ENCODE assay signal across 11 mouse cellular contexts in the genomic region with DNA sequence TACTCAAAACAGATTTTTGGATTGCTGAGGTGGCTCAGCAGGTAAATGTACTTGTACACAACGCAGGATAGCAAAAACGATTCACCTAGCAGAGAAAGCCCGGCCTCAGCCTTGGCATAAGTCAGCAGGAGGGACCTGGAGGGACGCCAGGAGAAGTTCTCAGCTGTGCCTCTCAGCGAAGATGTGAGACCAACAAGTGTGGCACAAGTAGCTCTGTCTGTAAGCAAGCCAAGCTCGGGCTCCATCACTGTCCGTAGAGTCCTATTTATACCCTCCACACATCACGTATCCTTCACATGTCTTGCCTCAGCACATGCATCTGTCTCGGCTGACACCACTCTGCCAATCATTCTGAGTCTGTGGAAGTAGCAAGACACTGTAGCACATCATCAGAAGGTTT. TPM values are rescaled to one million over a fixed set of nuclear protein-coding genes. Genes with fewer than 3 reads are reported as not detected.
DNase-seq lines count a peak whose midpoint lies in the region; ATAC-seq lines count a peak whose summit lies in the region.
"Had no signal": no experiment of that assay in that cellular context is flagged by ENCODE, and none has a peak within 500 bp of the region (broad histone marks: within the 10 kb centered on the region; RNA-seq: fewer than 3 reads in every experiment).

No protein-coding gene starts in this region.

- H3K27me3 ChIP-seq in heart, embryonic 15.5 days, result no peaks in the 10 kb centered on the region
- H3K27me3 ChIP-seq in midbrain, embryonic 13.5 days, result no peaks in the 10 kb centered on the region
- H3K27me3 ChIP-seq: hindbrain, embryonic 15.5 days had no signal

- H3K36me3 ChIP-seq in heart, embryonic 15.5 days, result no peaks in the 10 kb centered on the region
- H3K36me3 ChIP-seq in midbrain, embryonic 13.5 days, result no peaks in the 10 kb centered on the region
- H3K36me3 ChIP-seq: hindbrain, embryonic 15.5 days had no signal

- intact Hi-C loops in heart, postnatal 25 days (cut with DNase I), result no loop called here

- no peak overlapping the region for H3K9ac ChIP-seq in heart, embryonic 15.5 days
- no peak overlapping the region for H3K9ac ChIP-seq in midbrain, embryonic 13.5 days (replicated peaks)
- H3K9ac ChIP-seq: embryonic facial prominence, embryonic 13.5 days; hindbrain, embryonic 15.5 days had no signal

- H3K4me1 ChIP-seq in heart, embryonic 15.5 days (replicated peaks), result no peaks in the 10 kb centered on the region
- H3K4me1 ChIP-seq in midbrain, embryonic 13.5 days (replicated peaks), result no peaks in the 10 kb centered on the region
- H3K4me1 ChIP-seq: embryonic facial prominence, embryonic 13.5 days; hindbrain, embryonic 15.5 days had no signal

- H3K9me3 ChIP-seq in heart, embryonic 15.5 days (replicated peaks), result no peaks in the 10 kb centered on the region
- no peaks in the 10 kb centered on the region for H3K9me3 ChIP-seq in midbrain, embryonic 13.5 days
- H3K9me3 ChIP-seq: embryonic facial prominence, embryonic 13.5 days; hindbrain, embryonic 15.5 days had no signal

- peak; percentile 89 for DNase-seq in heart, adult 11 months
- DNase-seq in heart, postnatal 25 days (ENCODE audit: low spot score), result no peak
- DNase-seq in testis, postnatal 10 days (ENCODE audit: low spot score), result peak; percentile 41
- DNase-seq in testis, postnatal 14 days (ENCODE audit: low spot score), result no peak
- peak; percentile 2 for DNase-seq in telencephalon, adult 2 months (ENCODE audit: low read depth, low spot score)
- no peak for DNase-seq in thymus, postnatal 14 days

- WGBS in heart, embryonic 15.5 days, result 54% methylated on average over 9 of the region's 9 CpGs
- 88% methylated on average over 9 of the region's 9 CpGs for WGBS in midbrain, embryonic 13.5 days

- no peak overlapping the region for H3K4me2 ChIP-seq in heart, embryonic 15.5 days
- no peak overlapping the region for H3K4me2 ChIP-seq in midbrain, embryonic 13.5 days (replicated peaks)
- H3K4me2 ChIP-seq: embryonic facial prominence, embryonic 13.5 days; hindbrain, embryonic 15.5 days had no signal

- 0 out of 2 replicates have a peak, but pooled peaks have one; percentile 50 for ATAC-seq in heart, embryonic 15.5 days (replicated peaks; ENCODE audit: insufficient number of reproducible peaks, insufficient read depth, low FRiP score, low read depth)
- ATAC-seq in midbrain, embryonic 13.5 days, result no peak

- H3K27ac ChIP-seq in heart, embryonic 15.5 days, result peak overlapping the region; percentile 37; the same call in 1 of the 2 replicates
- H3K27ac ChIP-seq in midbrain, embryonic 13.5 days, result no peak overlapping the region
- H3K27ac ChIP-seq: embryonic facial prominence, embryonic 13.5 days; hindbrain, embryonic 15.5 days; macrophage had no signal

- H3K4me3 ChIP-seq in heart, embryonic 15.5 days, result no peak overlapping the region
- no peak overlapping the region for H3K4me3 ChIP-seq in midbrain, embryonic 13.5 days (replicated peaks)
- H3K4me3 ChIP-seq: embryonic facial prominence, embryonic 13.5 days; hindbrain, embryonic 15.5 days had no signal

RNA-seq across cellular contexts. Expression of a gene that starts 44.2 kb away (rescaled TPM):
- total RNA-seq in heart, postnatal 25 days (2021), result 10 to 100 TPM; 58.1 to 60.1 TPM
- polyA plus RNA-seq in heart, embryonic 15.5 days (2015; fragmentation: Nextera tagmentation; extraction: Ambion mirVana), result 41.4 and 57.9 TPM in 2 replicates
- polyA plus RNA-seq in midbrain, embryonic 13.5 days (2015; fragmentation: Nextera tagmentation; extraction: Ambion mirVana), result 37.4 and 44.3 TPM in 2 replicates

RNA-seq across cellular contexts. Expression of a gene that starts 59.4 kb away (rescaled TPM):
- not detected for total RNA-seq in heart, postnatal 25 days (2021)
- not detected in 2 replicates for polyA plus RNA-seq in heart, embryonic 15.5 days (2015; fragmentation: Nextera tagmentation; extraction: Ambion mirVana)
- polyA plus RNA-seq in midbrain, embryonic 13.5 days (2015; fragmentation: Nextera tagmentation; extraction: Ambion mirVana), result not detected in 2 replicates
- polyA plus RNA-seq: embryonic facial prominence, embryonic 13.5 days; hindbrain, embryonic 15.5 days; macrophage had no signal

Comparison
In these comparisons a context has a peak if more than half of its experiments do, and no peak if none do; other contexts are left out.
1. DNase-seq: peak in heart, adult 11 months (single experiment), testis, postnatal 10 days (single experiment) and telencephalon, adult 2 months (single experiment); none in heart, postnatal 25 days (single experiment), testis, postnatal 14 days (single experiment) and thymus, postnatal 14 days (single experiment).